Mouse (Mus musculus) embryonic facial prominence, embryonic 15.5 days (tissue): ENCODE measurements around the gene Gm20388. TPM values are rescaled to one million over a fixed set of nuclear protein-coding genes. Genes with fewer than 3 reads are reported as not detected.

ENCODE experiments used
- ATAC-seq: fragments of 200-750 bp; cut with Nextera tagmentation; 2 replicates; pipeline ENCODE4 v1.8.0; 2017; ENCODE audit warnings: low read depth, moderate TSS enrichment; ENCODE audit not compliant: insufficient number of reproducible peaks, low FRiP score, low TSS enrichment
- H3K27ac ChIP-seq: fragments of 300-500 bp; sonication (generic); replicated peaks from 2 replicates; pipeline ENCODE4 v1.5.1; 2015; ENCODE audit warnings: mild to moderate bottlenecking, inconsistent platforms
- H3K27me3 ChIP-seq: fragments of 300-500 bp; sonication (generic); 2 replicates; pipeline ENCODE4 v1.6.1; 2015; ENCODE audit warnings: inconsistent platforms
- H3K36me3 ChIP-seq: fragments of 300-500 bp; sonication (generic); 2 replicates; pipeline ENCODE4 v1.6.1; 2015; ENCODE audit warnings: mild to moderate bottlenecking, inconsistent platforms
- H3K4me1 ChIP-seq: fragments of 300-500 bp; sonication (generic); 2 replicates; pipeline ENCODE4 v1.6.1; 2015; ENCODE audit warnings: inconsistent platforms
- H3K4me2 ChIP-seq: fragments of 300-500 bp; sonication (generic); replicated peaks from 2 replicates; pipeline ENCODE4 v1.6.1; 2015; ENCODE audit warnings: mild to moderate bottlenecking, inconsistent platforms
- H3K4me3 ChIP-seq: fragments of 300-500 bp; sonication (generic); replicated peaks from 2 replicates; pipeline ENCODE4 v1.5.1; 2015; ENCODE audit warnings: mild to moderate bottlenecking, inconsistent platforms
- H3K9ac ChIP-seq: fragments of 300-500 bp; sonication (generic); 2 replicates; pipeline ENCODE4 v1.6.1; 2015; ENCODE audit warnings: inconsistent platforms
- H3K9me3 ChIP-seq: fragments of 300-500 bp; sonication (generic); replicated peaks from 2 replicates; pipeline ENCODE4 v1.6.1; 2016; ENCODE audit warnings: inconsistent platforms
- WGBS: fragments of 180-500 bp; shearing (Covaris S2); methylation state at CpG from one replicate; pipeline ENCODE4 v1.1.7; 2015; 5-methylcytosine and 5-hydroxymethylcytosine counted together
- polyA plus RNA-seq: library from polyadenylated mRNA; unstranded; fragments of >200 nt; fragmentation: Nextera tagmentation; extraction: Ambion mirVana; gene quantifications from 2 replicates; pipeline ENCODE4 v1.2.1, GENCODE M21; 2015

The Gm20388 gene
- polyA plus RNA-seq, 1 experiment from 2014 or later = 8.0 TPM

DNA sequence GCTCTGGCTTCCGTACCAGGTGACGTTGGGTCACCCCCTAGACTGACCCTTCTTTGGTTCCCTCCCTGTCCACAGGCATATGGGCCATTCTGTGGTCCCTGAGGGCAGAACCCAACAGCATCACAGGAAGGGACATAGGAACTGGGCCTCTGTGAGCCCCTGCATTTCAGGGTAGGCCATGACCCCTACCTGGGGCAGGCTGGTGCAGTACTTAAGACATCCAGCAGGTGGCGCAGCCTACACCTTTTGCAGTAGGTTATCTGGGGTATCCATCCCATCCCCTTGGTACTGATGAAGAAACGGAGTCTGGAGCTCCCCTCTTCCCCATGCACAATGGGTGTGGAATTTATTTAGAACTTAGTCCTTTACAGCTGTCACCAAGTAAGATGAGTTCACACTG, 1783.8 kb downstream of the Gm20388 start:
- ATAC-seq = no peak
- 53% methylated on average over 4 of the region's 4 CpGs for WGBS
- no peak overlapping the region for H3K4me3 ChIP-seq
- no peak overlapping the region for H3K27ac ChIP-seq
- no peaks in the 10 kb centered on the region for H3K9me3 ChIP-seq
- peaks cover 6% of the 10 kb centered on the region for H3K4me1 ChIP-seq
- no peak overlapping the region for H3K9ac ChIP-seq
- no peaks in the 10 kb centered on the region for H3K27me3 ChIP-seq
- no peak overlapping the region for H3K4me2 ChIP-seq
- no peaks in the 10 kb centered on the region for H3K36me3 ChIP-seq

DNA sequence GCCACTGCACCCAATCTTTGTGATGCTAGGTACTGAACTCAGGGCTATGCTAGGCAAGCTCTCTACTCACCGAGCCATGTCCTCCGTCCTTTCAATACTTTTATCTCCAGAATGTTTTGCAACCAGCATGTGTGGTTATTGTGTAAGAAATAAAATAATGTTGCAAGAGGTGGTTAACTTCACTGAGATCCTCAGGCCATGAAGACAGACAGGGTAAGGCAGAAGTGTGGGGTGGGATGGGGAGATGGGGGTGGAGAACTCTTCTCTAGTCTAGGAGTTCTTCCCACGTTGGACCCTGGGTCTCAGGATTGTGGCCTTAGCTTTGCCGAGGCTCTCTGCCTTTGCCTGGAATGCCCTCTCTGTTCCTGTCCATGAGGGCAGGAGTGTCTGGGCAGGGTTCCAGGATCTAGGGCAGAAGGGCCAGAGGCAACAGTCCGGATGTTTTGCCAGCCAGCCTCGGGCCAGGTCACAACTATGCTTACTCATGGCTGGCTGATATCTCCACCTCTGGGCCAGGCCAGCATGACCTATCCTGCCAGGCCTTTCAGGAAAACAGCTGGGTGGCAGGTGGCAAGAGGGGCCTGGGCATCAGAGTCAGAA, 1785.0 kb downstream of the Gm20388 start:
- 77% methylated on average over 6 of the region's 6 CpGs for WGBS
- Histone ChIP-seq H3K27ac (no peak overlapping the region), H3K36me3 (no peaks in the 10 kb centered on the region), H3K27me3 (no peaks in the 10 kb centered on the region), H3K4me1 (peaks cover 6% of the 10 kb centered on the region), H3K4me3 (no peak overlapping the region), H3K9me3 (no peaks in the 10 kb centered on the region), H3K4me2 (no peak overlapping the region), H3K9ac (no peak overlapping the region)
- no peak for ATAC-seq

DNA sequence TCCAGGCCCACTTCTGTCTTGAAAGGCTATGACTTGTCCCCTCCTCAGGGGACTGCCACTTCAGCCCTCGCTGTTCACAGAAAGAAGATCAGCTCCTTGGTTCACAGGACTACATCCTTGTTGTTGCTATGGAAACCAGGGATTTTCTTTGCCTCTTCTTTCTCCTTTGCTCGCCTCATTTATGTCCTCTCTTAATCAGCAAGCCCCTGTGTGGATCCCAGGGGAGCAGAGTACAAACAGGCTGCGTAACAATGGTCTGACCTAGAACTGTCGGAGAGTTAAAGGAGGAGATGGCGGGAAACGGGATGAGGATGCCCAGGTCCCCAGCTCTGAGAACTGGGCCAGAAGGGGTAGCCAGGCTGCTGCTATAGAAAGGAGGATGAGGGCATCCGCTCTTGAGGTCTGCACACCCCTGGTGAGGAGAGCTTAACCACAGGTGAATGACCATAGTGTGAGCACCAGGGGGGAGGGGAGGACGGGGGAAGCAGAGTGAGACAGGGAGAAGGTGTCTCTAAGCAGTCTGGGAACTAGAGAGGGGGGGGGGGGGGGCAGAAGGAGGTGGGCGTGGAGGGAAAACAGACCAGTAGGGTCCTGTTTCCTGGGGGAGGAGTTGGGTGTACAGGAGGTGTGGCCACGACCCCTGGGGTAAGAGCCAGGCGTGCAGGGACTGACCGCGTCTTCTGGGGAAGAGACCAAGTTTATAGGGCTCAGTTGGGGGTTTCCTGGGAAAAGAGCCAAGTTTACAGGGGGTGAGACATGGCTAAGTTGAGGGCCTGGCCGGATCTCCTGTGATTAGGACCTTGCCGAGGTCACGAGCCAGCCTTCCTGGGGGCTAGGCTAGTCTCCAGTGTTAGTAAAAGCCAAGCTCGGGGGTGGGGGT, 1787.3 kb downstream of the Gm20388 start:
- Histone ChIP-seq H3K4me3 (no peak overlapping the region), H3K27ac (no peak overlapping the region), H3K9me3 (no peaks in the 10 kb centered on the region), H3K9ac (no peak overlapping the region), H3K27me3 (no peaks in the 10 kb centered on the region), H3K4me1 (peaks cover 6% of the 10 kb centered on the region), H3K36me3 (no peaks in the 10 kb centered on the region), H3K4me2 (peak overlapping the region; percentile 31)
- 0 out of 2 replicates have a peak, but pooled peaks have one; percentile 21 for ATAC-seq
- 3% methylated on average over 16 of the region's 17 CpGs for WGBS

DNA sequence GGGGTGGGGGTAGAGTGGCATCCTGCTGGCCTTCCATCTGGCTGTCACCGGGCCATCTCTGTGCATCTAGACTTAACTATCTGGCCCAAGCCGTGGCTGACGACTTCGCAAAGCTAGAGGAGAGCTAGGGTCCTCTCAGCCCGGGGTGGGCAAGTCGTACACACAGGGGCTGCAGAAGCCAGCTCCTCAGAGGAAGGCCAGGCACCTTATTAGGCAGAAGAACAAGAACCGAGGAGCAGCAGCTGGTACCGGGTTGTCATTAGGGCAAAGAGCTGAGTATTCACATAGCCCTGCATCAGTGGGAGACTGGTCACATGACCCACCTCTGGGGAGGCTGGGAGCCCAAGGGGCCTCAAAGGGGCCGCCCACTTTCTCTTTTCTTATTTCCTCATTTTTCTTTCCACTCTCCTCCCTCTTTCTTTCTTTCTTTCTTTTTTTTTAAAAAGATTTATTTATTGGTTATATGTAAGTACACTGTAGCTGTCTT, 1788.0 kb downstream of the Gm20388 start:
- H3K9ac ChIP-seq = no peak overlapping the region

DNA sequence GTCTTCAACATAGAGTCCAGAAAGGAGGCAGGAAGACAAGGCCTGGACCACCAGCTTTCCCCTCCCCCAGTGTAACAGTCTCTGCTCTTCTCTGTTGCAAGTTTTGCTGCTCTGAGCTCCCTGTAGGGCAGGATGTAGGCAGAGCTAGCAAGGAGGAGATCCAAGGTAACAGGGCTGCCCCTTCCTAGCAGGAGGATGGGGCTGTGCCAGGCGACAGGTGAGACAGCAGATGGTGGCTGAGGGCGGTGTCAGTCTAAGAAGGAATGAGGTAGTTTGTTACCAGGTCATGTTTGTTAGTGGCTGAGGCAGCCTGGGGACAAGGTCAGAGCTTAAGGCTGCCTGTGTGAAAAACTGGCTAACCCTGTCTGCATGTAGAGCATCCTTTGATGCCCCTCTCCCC, 1789.3 kb downstream of the Gm20388 start:
- Histone ChIP-seq H3K9me3 (no peaks in the 10 kb centered on the region), H3K27me3 (no peaks in the 10 kb centered on the region), H3K4me2 (no peak overlapping the region), H3K36me3 (no peaks in the 10 kb centered on the region), H3K9ac (no peak overlapping the region), H3K4me1 (peaks cover 6% of the 10 kb centered on the region), H3K27ac (no peak overlapping the region), H3K4me3 (no peak overlapping the region)
- 92% methylated on average over 2 of the region's 2 CpGs for WGBS
- no peak for ATAC-seq

More for the DNA sequence above, 1788.0 kb downstream of the Gm20388 start:
- H3K4me1 ChIP-seq = peaks cover 6% of the 10 kb centered on the region
- ATAC-seq = 0 out of 2 replicates have a peak, but pooled peaks have one; percentile 7
- H3K4me3 ChIP-seq = no peak overlapping the region
- 10% methylated on average over 9 of the region's 9 CpGs for WGBS
- no peaks in the 10 kb centered on the region for H3K27me3 ChIP-seq
- H3K9me3 ChIP-seq = no peaks in the 10 kb centered on the region
- no peaks in the 10 kb centered on the region for H3K36me3 ChIP-seq
- peak overlapping the region; percentile 31 for H3K4me2 ChIP-seq
- no peak overlapping the region for H3K27ac ChIP-seq

DNA sequence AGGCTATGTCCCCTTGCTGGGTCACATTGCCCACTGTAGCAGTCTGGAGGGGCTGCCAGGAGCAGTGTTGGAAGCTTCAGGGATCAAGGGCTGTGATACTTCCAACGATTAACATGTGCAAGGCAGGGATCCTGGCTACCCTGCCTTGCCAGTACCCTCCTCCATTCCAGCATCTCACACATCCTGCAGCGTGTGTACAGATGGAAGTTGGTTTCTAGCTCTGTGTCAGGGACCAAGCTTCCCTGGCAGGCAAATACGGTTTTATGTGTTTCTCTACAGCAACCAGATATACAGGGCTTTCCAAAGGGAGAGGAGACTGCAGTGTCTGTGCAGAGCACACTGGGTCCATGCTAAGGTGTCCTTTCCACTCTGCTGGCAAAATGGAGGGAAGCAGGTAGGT, 1794.5 kb downstream of the Gm20388 start:
- H3K4me2 ChIP-seq = no peak overlapping the region
- H3K4me3 ChIP-seq = no peak overlapping the region
- H3K27ac ChIP-seq = no peak overlapping the region
- 43% methylated on average over 3 of the region's 3 CpGs for WGBS
- H3K9me3 ChIP-seq = no peaks in the 10 kb centered on the region
- no peaks in the 10 kb centered on the region for H3K27me3 ChIP-seq
- no peak for ATAC-seq
- H3K9ac ChIP-seq = no peak overlapping the region
- no peaks in the 10 kb centered on the region for H3K4me1 ChIP-seq
- H3K36me3 ChIP-seq = no peaks in the 10 kb centered on the region

DNA sequence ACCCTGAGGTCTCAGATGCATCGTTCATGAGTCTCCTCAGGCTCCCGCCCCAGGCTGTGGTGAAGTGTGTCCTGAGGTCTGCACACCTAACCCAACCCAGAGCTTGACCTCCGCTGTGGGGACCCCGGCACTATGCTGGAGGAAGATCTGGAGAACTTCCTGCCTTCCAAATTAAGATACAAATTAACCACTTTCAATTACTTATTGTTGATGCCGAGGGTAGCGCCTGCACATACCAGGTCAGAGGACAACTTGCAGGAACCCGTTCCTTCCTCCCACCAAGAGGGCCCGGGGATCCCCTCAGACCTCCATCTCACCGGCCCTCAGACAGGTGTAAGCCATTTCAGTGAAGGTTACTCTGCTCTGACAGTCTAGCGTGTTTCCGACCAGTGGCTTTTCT, 1796.3 kb downstream of the Gm20388 start:
- Histone ChIP-seq H3K27ac (no peak overlapping the region), H3K36me3 (no peaks in the 10 kb centered on the region), H3K4me1 (no peaks in the 10 kb centered on the region), H3K9me3 (no peaks in the 10 kb centered on the region), H3K4me3 (no peak overlapping the region), H3K9ac (no peak overlapping the region), H3K27me3 (no peaks in the 10 kb centered on the region), H3K4me2 (no peak overlapping the region)
- no peak for ATAC-seq
- 80% methylated on average over 11 of the region's 11 CpGs for WGBS

DNA sequence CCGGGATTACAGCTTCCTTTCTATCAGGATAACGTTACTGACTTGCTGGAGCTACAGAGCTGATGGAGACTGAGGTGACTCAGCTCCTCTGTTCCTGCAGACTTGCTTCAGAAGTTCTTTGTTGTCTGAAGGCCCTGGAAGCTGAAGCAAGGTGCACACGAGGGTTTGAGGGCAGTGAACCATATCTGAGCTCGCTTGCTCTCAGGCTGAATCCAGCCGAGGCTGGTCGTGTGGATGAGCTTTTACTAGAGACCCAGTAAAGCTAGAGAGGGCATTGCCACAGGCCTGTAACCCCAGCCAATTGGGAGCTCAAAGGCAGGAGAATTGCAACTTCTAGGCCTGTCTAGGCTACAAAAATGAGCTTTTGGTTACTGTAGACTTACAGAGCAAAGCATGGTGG, 1797.8 kb downstream of the Gm20388 start:
- H3K4me1 ChIP-seq = no peaks in the 10 kb centered on the region
- H3K9me3 ChIP-seq = no peaks in the 10 kb centered on the region
- H3K36me3 ChIP-seq = no peaks in the 10 kb centered on the region
- no peak overlapping the region for H3K4me2 ChIP-seq
- no peak overlapping the region for H3K9ac ChIP-seq
- no peak for ATAC-seq
- H3K4me3 ChIP-seq = no peak overlapping the region
- WGBS = 52% methylated on average over 6 of the region's 6 CpGs
- H3K27ac ChIP-seq = no peak overlapping the region
- H3K27me3 ChIP-seq = no peaks in the 10 kb centered on the region

DNA sequence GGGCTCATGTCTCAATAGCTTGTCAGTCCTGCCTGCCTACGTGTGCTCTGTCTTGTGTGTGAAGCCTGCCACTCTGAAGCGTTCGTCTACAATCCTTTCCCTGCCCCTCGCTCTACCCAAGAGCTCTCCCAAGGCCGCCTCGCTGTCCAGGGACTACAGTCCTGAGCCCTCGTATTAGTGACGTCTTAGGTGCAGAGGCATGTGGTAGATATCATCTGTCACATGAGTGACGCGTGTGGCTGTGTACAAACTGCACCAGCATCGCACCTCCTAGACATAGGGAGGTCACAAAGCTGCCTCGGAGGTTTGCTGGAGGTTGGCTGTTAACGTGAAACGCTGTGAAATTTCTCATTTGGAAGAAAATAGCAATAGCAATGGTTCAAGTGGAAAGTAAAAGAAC, 1806.9 kb downstream of the Gm20388 start:
- H3K36me3 ChIP-seq = no peaks in the 10 kb centered on the region
- H3K9ac ChIP-seq = no peak overlapping the region
- H3K4me2 ChIP-seq = peak overlapping the region; percentile 33; the same call in 1 of the 2 replicates
- H3K4me3 ChIP-seq = no peak overlapping the region
- no peak overlapping the region for H3K27ac ChIP-seq
- H3K9me3 ChIP-seq = no peaks in the 10 kb centered on the region
- 40% methylated on average over 14 of the region's 14 CpGs for WGBS
- ATAC-seq = no peak
- H3K4me1 ChIP-seq = peaks cover 8% of the 10 kb centered on the region; the same call in 1 of the 2 replicates
- H3K27me3 ChIP-seq = peaks cover 18% of the 10 kb centered on the region; the same call in 1 of the 2 replicates

DNA sequence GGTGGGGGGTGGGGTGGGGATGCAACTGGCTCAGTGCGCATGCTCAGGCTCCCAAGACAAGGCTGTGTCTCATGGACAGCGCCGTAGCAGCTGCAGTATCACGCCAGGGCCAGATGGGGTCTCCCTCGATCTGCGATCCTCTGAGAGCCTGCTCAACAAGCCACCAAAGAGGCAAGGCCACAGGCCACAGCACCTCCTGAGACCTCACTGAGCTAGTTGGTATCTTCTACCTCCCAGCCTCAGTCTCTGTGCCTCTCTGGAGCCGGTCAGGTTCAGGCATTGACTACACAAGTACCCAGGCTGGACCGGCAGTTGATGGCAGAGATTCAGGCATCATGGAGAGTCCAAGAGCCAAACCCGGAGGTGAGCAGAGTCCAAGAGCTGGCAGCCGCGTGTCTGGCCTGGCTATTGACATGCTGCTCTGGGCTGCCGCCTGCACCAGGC, 1807.4 kb downstream of the Gm20388 start:
- no peak overlapping the region for H3K27ac ChIP-seq
- H3K9ac ChIP-seq = no peak overlapping the region
- H3K36me3 ChIP-seq = no peaks in the 10 kb centered on the region
- peak overlapping the region; percentile 33; the same call in 1 of the 2 replicates for H3K4me2 ChIP-seq
- ATAC-seq = no peak
- H3K4me3 ChIP-seq = no peak overlapping the region
- H3K4me1 ChIP-seq = peaks cover 8% of the 10 kb centered on the region; the same call in 1 of the 2 replicates
- H3K9me3 ChIP-seq = no peaks in the 10 kb centered on the region
- peaks cover 18% of the 10 kb centered on the region; the same call in 1 of the 2 replicates for H3K27me3 ChIP-seq
- WGBS = 28% methylated on average over 12 of the region's 12 CpGs

DNA sequence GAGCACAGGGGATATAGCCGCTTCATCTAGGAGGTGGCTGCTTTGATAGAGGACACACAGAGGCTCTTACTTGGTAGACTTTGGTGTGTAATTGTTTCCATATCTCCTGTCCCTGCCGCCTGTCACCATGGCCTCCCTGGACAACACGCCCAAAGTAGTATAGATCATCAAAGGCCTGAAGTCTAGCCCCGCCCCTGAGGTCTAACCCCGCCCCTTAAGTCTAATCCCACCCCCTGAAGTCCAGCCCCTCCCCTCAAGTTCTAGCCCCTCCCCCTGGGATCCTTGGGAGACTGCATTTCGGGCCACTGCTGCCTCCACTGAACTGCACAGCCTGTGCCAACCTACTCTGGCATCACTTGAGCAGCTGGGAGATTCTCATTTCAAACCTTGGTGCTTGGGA, 1808.3 kb downstream of the Gm20388 start:
- Histone ChIP-seq H3K4me1 (peaks cover 8% of the 10 kb centered on the region; the same call in 1 of the 2 replicates), H3K36me3 (no peaks in the 10 kb centered on the region), H3K4me2 (no peak overlapping the region), H3K27me3 (peaks cover 21% of the 10 kb centered on the region; the same call in 1 of the 2 replicates), H3K4me3 (no peak overlapping the region), H3K9ac (no peak overlapping the region), H3K9me3 (no peaks in the 10 kb centered on the region), H3K27ac (no peak overlapping the region)
- WGBS = 41% methylated on average over 6 of the region's 6 CpGs
- no peak for ATAC-seq
